Mouse (Mus musculus) ES-Bruce4 (cell line): Measurements from ENCODE around the gene Lrmda. TPM values are rescaled to one million over a fixed set of nuclear protein-coding genes. Genes with fewer than 3 reads are reported as not detected.

Experiments
- H3K27ac ChIP-seq: 2 replicates; pipeline ENCODE4 v1.5.1; 2012; ENCODE audit warnings: low read length, inconsistent platforms; ENCODE audit not compliant: insufficient read depth
- H3K27me3 ChIP-seq: 2 replicates; pipeline ENCODE4 v1.6.1; 2012; ENCODE audit warnings: mild to moderate bottlenecking, low read length, inconsistent platforms; ENCODE audit not compliant: control insufficient read depth, poor library complexity, insufficient read depth, severe bottlenecking
- H3K36me3 ChIP-seq: 2 replicates; pipeline ENCODE4 v1.6.1; 2012; ENCODE audit warnings: inconsistent platforms, mild to moderate bottlenecking, low read length, moderate library complexity; ENCODE audit not compliant: control insufficient read depth, poor library complexity, insufficient read depth, severe bottlenecking
- H3K4me1 ChIP-seq: one replicate; pipeline ENCODE4 v1.8.1; 2011; ENCODE audit warnings: low read length; ENCODE audit not compliant: control insufficient read depth, insufficient read depth
- H3K4me3 ChIP-seq: 2 replicates; pipeline ENCODE4 v1.5.1; 2011; ENCODE audit warnings: low read depth, mild to moderate bottlenecking, low read length
- H3K9ac ChIP-seq: 2 replicates; pipeline ENCODE4 v1.6.1; 2012; ENCODE audit warnings: low read depth, mild to moderate bottlenecking, inconsistent platforms; ENCODE audit not compliant: poor library complexity, severe bottlenecking
- H3K9me3 ChIP-seq: replicated peaks from 2 replicates; pipeline ENCODE4 v1.6.1; 2012; ENCODE audit warnings: mild to moderate bottlenecking, low read length, inconsistent platforms; ENCODE audit not compliant: control insufficient read depth, poor library complexity, insufficient read depth, severe bottlenecking
- CTCF ChIP-seq: IDR thresholded peaks from one replicate; pipeline ENCODE4 v1.8.1; 2011; ENCODE audit warnings: low read depth, low read length
- EP300 ChIP-seq: IDR thresholded peaks from 2 replicates; pipeline ENCODE4 v1.6.1; 2011; ENCODE audit warnings: low read depth, low read length; ENCODE audit not compliant: insufficient read depth
- POLR2A ChIP-seq: IDR thresholded peaks from one replicate; pipeline ENCODE4 v1.8.1; 2011; ENCODE audit warnings: low read length; ENCODE audit not compliant: insufficient read depth
- polyA plus RNA-seq: library from polyadenylated mRNA; stranded (reverse); fragments of >200 nt; gene quantifications from 2 replicates; pipeline ENCODE4 v1.2.4, GENCODE M21; 2011; ENCODE audit warnings: low read depth; ENCODE audit not compliant: missing spikeins, insufficient read depth, insufficient read length

The Lrmda gene
- polyA plus RNA-seq, 1 experiment, result not detected

- no peak for TF ChIP-seq EP300
- TF ChIP-seq CTCF, result no peak
- no peak for TF ChIP-seq POLR2A
- Histone ChIP-seq H3K9me3 (no peaks in the 10 kb centered on the region), H3K9ac (no peak overlapping the region), H3K4me3 (no peak overlapping the region), H3K27me3 (no peaks in the 10 kb centered on the region; the same call in 1 of the 2 replicates), H3K4me1 (no peaks in the 10 kb centered on the region), H3K27ac (no peak overlapping the region), H3K36me3 (no peaks in the 10 kb centered on the region)
Measured at GRCm38 (mm10) chr14:22553717-22554116, 534.2 kb downstream of the Lrmda start.

GRCm38 (mm10) chr14:22572486-22572885 lies 553.0 kb downstream of the Lrmda start:
- Histone ChIP-seq H3K27me3 (no peaks in the 10 kb centered on the region), H3K4me1 (no peaks in the 10 kb centered on the region), H3K9me3 (no peaks in the 10 kb centered on the region), H3K9ac (no peak overlapping the region), H3K36me3 (no peaks in the 10 kb centered on the region), H3K27ac (no peak overlapping the region), H3K4me3 (no peak overlapping the region)
- TF ChIP-seq CTCF, result no peak
- TF ChIP-seq POLR2A, result no peak
- TF ChIP-seq EP300, result no peak

GRCm38 (mm10) chr14:22573585-22573984 lies 554.1 kb downstream of the Lrmda start:
- no peaks in the 10 kb centered on the region for H3K4me1 ChIP-seq
- H3K9ac ChIP-seq, result no peak overlapping the region
- H3K27ac ChIP-seq, result no peak overlapping the region
- H3K9me3 ChIP-seq, result no peaks in the 10 kb centered on the region
- no peak overlapping the region for H3K4me3 ChIP-seq
- H3K36me3 ChIP-seq, result no peaks in the 10 kb centered on the region
- TF ChIP-seq CTCF (no peak), EP300 (no peak), POLR2A (no peak)
- no peaks in the 10 kb centered on the region for H3K27me3 ChIP-seq

- no peak for TF ChIP-seq EP300
- TF ChIP-seq POLR2A, result no peak
- no peak for TF ChIP-seq CTCF
- no peak overlapping the region for H3K9ac ChIP-seq
- H3K4me3 ChIP-seq, result no peak overlapping the region
- H3K9me3 ChIP-seq, result no peaks in the 10 kb centered on the region
- no peaks in the 10 kb centered on the region for H3K4me1 ChIP-seq
- no peaks in the 10 kb centered on the region for H3K27me3 ChIP-seq
- H3K27ac ChIP-seq, result no peak overlapping the region
- no peaks in the 10 kb centered on the region for H3K36me3 ChIP-seq
Measured at GRCm38 (mm10) chr14:22574006-22574405, 554.5 kb downstream of the Lrmda start.

GRCm38 (mm10) chr14:22576441-22576840 lies 556.9 kb downstream of the Lrmda start:
- H3K4me3 ChIP-seq, result no peak overlapping the region
- no peaks in the 10 kb centered on the region for H3K27me3 ChIP-seq
- H3K36me3 ChIP-seq, result no peaks in the 10 kb centered on the region
- no peak for TF ChIP-seq EP300
- no peak for TF ChIP-seq POLR2A
- TF ChIP-seq CTCF, result no peak
- no peak overlapping the region for H3K9ac ChIP-seq
- no peaks in the 10 kb centered on the region for H3K9me3 ChIP-seq
- H3K4me1 ChIP-seq, result no peaks in the 10 kb centered on the region
- no peak overlapping the region for H3K27ac ChIP-seq

GRCm38 (mm10) chr14:22577411-22578037 lies 558.0 kb downstream of the Lrmda start:
- no peak overlapping the region for H3K4me3 ChIP-seq
- H3K27ac ChIP-seq, result no peak overlapping the region
- H3K27me3 ChIP-seq, result no peaks in the 10 kb centered on the region
- no peak overlapping the region for H3K9ac ChIP-seq
- no peaks in the 10 kb centered on the region for H3K4me1 ChIP-seq
- no peak for TF ChIP-seq EP300
- TF ChIP-seq CTCF, result no peak
- no peak for TF ChIP-seq POLR2A
- no peaks in the 10 kb centered on the region for H3K9me3 ChIP-seq
- no peaks in the 10 kb centered on the region for H3K36me3 ChIP-seq
